Mouse (Mus musculus): ENCODE measurements around the gene Cdcp1. TPM values are rescaled to one million over a fixed set of nuclear protein-coding genes. Genes with fewer than 3 reads are reported as not detected.
A peak's percentile ranks its signal among the peaks of the same experiment; 100 is the strongest.

The Cdcp1 gene
- polyA plus RNA-seq (2015; fragmentation: Nextera tagmentation; extraction: Ambion mirVana), result 0.13 and 0.21 TPM in 2 replicates

- no peaks in the 10 kb centered on the region for H3K36me3 ChIP-seq
- H3K27me3 ChIP-seq, result peaks cover 23% of the 10 kb centered on the region
- H3K9me3 ChIP-seq (replicated peaks), result no peaks in the 10 kb centered on the region
- H3K27ac ChIP-seq, result no peak within 1 kb of the TSS
- DNase-seq (no peak), ATAC-seq (ENCODE audit: low read depth) (peak; percentile 34; the same call in 1 of the 2 replicates)
- H3K4me2 ChIP-seq, result peak within 1 kb of the TSS; percentile 56
- H3K4me3 ChIP-seq (replicated peaks), result peak within 1 kb of the TSS; percentile 36
- peaks cover 10% of the 10 kb centered on the region; the same call in 1 of the 2 replicates for H3K4me1 ChIP-seq (replicated peaks)
- 19% methylated on average over 45 of the region's 45 CpGs for WGBS (ENCODE audit: insufficient replicate concordance)
- H3K9ac ChIP-seq, result 0 out of 2 replicates have a peak within 1 kb of the TSS, but pooled peaks have one; percentile 12
Measured at GRCm38 (mm10) chr9:123215621-123216440, at the start of gene Cdcp1. TSS of gene Cdcp1 (minus strand) at chr9:123216038.

- H3K9ac ChIP-seq, result peak within 1 kb of the TSS; percentile 73
- H3K27ac ChIP-seq, result no peak within 1 kb of the TSS
- peaks cover 55% of the 10 kb centered on the region for H3K27me3 ChIP-seq
- no peaks in the 10 kb centered on the region for H3K9me3 ChIP-seq (replicated peaks)
- no peaks in the 10 kb centered on the region for H3K36me3 ChIP-seq
- peak; percentile 84 for DNase-seq
- WGBS (ENCODE audit: insufficient replicate concordance), result 0% methylated on average over 40 of the region's 40 CpGs
- peak within 1 kb of the TSS; percentile 70 for H3K4me3 ChIP-seq (replicated peaks)
- ATAC-seq (ENCODE audit: low read depth), result peak; percentile 93
- H3K4me2 ChIP-seq, result peak within 1 kb of the TSS; percentile 96
- peaks cover 18% of the 10 kb centered on the region for H3K4me1 ChIP-seq (replicated peaks)
Measured at GRCm38 (mm10) chr9:123260611-123261021, 44.8 kb upstream of the Cdcp1 start, which contains the start of gene Tmem158. TSS of gene Tmem158 (minus strand) at chr9:123260764.

- Histone ChIP-seq H3K27me3 (peaks cover 56% of the 10 kb centered on the region), H3K27ac (no peak overlapping the region), H3K4me3 (replicated peaks) (peak overlapping the region; percentile 70), H3K4me2 (peak overlapping the region; percentile 96), H3K9me3 (replicated peaks) (no peaks in the 10 kb centered on the region), H3K9ac (peak overlapping the region; percentile 73), H3K36me3 (no peaks in the 10 kb centered on the region), H3K4me1 (replicated peaks) (peaks cover 18% of the 10 kb centered on the region)
- DNase-seq, result peak; percentile 30
- WGBS (ENCODE audit: insufficient replicate concordance), result under 1% methylated on average over 92 of the region's 92 CpGs
- ATAC-seq (ENCODE audit: low read depth), result peak; percentile 66
Measured at GRCm38 (mm10) chr9:123259896-123260610, 44.2 kb upstream of the Cdcp1 start.

- ATAC-seq (ENCODE audit: low read depth) (no peak), DNase-seq (peak; percentile 39)
- no peaks in the 10 kb centered on the region for H3K9me3 ChIP-seq (replicated peaks)
- H3K36me3 ChIP-seq, result no peaks in the 10 kb centered on the region
- peaks cover 61% of the 10 kb centered on the region for H3K27me3 ChIP-seq
- H3K9ac ChIP-seq, result peak overlapping the region; percentile 73
- peak overlapping the region; percentile 70 for H3K4me3 ChIP-seq (replicated peaks)
- H3K4me1 ChIP-seq (replicated peaks), result peaks cover 18% of the 10 kb centered on the region
- H3K27ac ChIP-seq, result no peak overlapping the region
- H3K4me2 ChIP-seq, result peak overlapping the region; percentile 96
- 1% methylated on average over 45 of the region's 45 CpGs for WGBS (ENCODE audit: insufficient replicate concordance)
Measured at GRCm38 (mm10) chr9:123259461-123259895, 43.6 kb upstream of the Cdcp1 start.

GRCm38 (mm10) chr9:123258796-123259195, 43.0 kb upstream of the Cdcp1 start:
- Histone ChIP-seq H3K9me3 (replicated peaks) (no peaks in the 10 kb centered on the region), H3K36me3 (no peaks in the 10 kb centered on the region), H3K27ac (no peak overlapping the region), H3K4me2 (peak overlapping the region; percentile 13; the same call in 1 of the 2 replicates), H3K9ac (no peak overlapping the region), H3K4me1 (replicated peaks) (peaks cover 18% of the 10 kb centered on the region), H3K4me3 (replicated peaks) (no peak overlapping the region), H3K27me3 (peaks cover 65% of the 10 kb centered on the region)
- ATAC-seq (ENCODE audit: low read depth) (no peak), DNase-seq (no peak)
- 48% methylated on average over 10 of the region's 10 CpGs for WGBS (ENCODE audit: insufficient replicate concordance)

GRCm38 (mm10) chr9:123255736-123256135, 39.9 kb upstream of the Cdcp1 start:
- Histone ChIP-seq H3K27me3 (peaks cover 54% of the 10 kb centered on the region), H3K4me3 (replicated peaks) (no peak overlapping the region), H3K36me3 (no peaks in the 10 kb centered on the region), H3K9ac (no peak overlapping the region), H3K4me2 (no peak overlapping the region), H3K9me3 (replicated peaks) (no peaks in the 10 kb centered on the region), H3K27ac (no peak overlapping the region), H3K4me1 (replicated peaks) (peaks cover 15% of the 10 kb centered on the region)
- WGBS (ENCODE audit: insufficient replicate concordance), result 60% methylated on average over 3 of the region's 3 CpGs
- no peak for ATAC-seq (ENCODE audit: low read depth)
- DNase-seq, result no peak

GRCm38 (mm10) chr9:123247992-123248391, 32.2 kb upstream of the Cdcp1 start:
- WGBS (ENCODE audit: insufficient replicate concordance), result 20% methylated on average over 1 of the region's 1 CpGs
- Histone ChIP-seq H3K27me3 (no peaks in the 10 kb centered on the region), H3K9ac (no peak overlapping the region), H3K36me3 (no peaks in the 10 kb centered on the region), H3K27ac (no peak overlapping the region), H3K9me3 (replicated peaks) (no peaks in the 10 kb centered on the region), H3K4me2 (no peak overlapping the region), H3K4me3 (replicated peaks) (no peak overlapping the region), H3K4me1 (replicated peaks) (no peaks in the 10 kb centered on the region)
- ATAC-seq (ENCODE audit: low read depth) (peak; percentile 65), DNase-seq (no peak)

GRCm38 (mm10) chr9:123245146-123245545, 29.3 kb upstream of the Cdcp1 start:
- no peak overlapping the region for H3K4me3 ChIP-seq (replicated peaks)
- no peaks in the 10 kb centered on the region for H3K27me3 ChIP-seq
- H3K27ac ChIP-seq, result no peak overlapping the region
- no peak overlapping the region for H3K4me2 ChIP-seq
- no peaks in the 10 kb centered on the region for H3K4me1 ChIP-seq (replicated peaks)
- H3K9ac ChIP-seq, result no peak overlapping the region
- WGBS (ENCODE audit: insufficient replicate concordance), result 63% methylated on average over 4 of the region's 4 CpGs
- no peaks in the 10 kb centered on the region for H3K9me3 ChIP-seq (replicated peaks)
- H3K36me3 ChIP-seq, result no peaks in the 10 kb centered on the region
- DNase-seq, result no peak
- no peak for ATAC-seq (ENCODE audit: low read depth)

- no peak overlapping the region for H3K9ac ChIP-seq
- H3K36me3 ChIP-seq, result no peaks in the 10 kb centered on the region
- H3K27ac ChIP-seq, result no peak overlapping the region
- H3K4me1 ChIP-seq (replicated peaks), result 0 out of 2 replicates have a peak, but pooled peaks cover 4% of the 10 kb centered on the region
- H3K9me3 ChIP-seq (replicated peaks), result no peaks in the 10 kb centered on the region
- 53% methylated on average over 10 of the region's 10 CpGs for WGBS (ENCODE audit: insufficient replicate concordance)
- no peaks in the 10 kb centered on the region for H3K27me3 ChIP-seq
- no peak overlapping the region for H3K4me2 ChIP-seq
- no peak for ATAC-seq (ENCODE audit: low read depth)
- H3K4me3 ChIP-seq (replicated peaks), result no peak overlapping the region
- no peak for DNase-seq
Measured at GRCm38 (mm10) chr9:123243988-123244387, 28.1 kb upstream of the Cdcp1 start.

- ATAC-seq (ENCODE audit: low read depth) (no peak), DNase-seq (no peak)
- Histone ChIP-seq H3K4me1 (replicated peaks) (peaks cover 11% of the 10 kb centered on the region; the same call in 1 of the 2 replicates), H3K9me3 (replicated peaks) (no peaks in the 10 kb centered on the region), H3K4me2 (no peak overlapping the region), H3K27me3 (no peaks in the 10 kb centered on the region), H3K4me3 (replicated peaks) (no peak overlapping the region), H3K9ac (no peak overlapping the region), H3K27ac (no peak overlapping the region), H3K36me3 (no peaks in the 10 kb centered on the region)
- 86% methylated on average over 5 of the region's 5 CpGs for WGBS (ENCODE audit: insufficient replicate concordance)
Measured at GRCm38 (mm10) chr9:123241191-123241590, 25.4 kb upstream of the Cdcp1 start.

- no peaks in the 10 kb centered on the region for H3K27me3 ChIP-seq
- no peak overlapping the region for H3K27ac ChIP-seq
- H3K4me2 ChIP-seq, result no peak overlapping the region
- WGBS (ENCODE audit: insufficient replicate concordance), result 76% methylated on average over 2 of the region's 2 CpGs
- H3K4me3 ChIP-seq (replicated peaks), result no peak overlapping the region
- H3K9me3 ChIP-seq (replicated peaks), result no peaks in the 10 kb centered on the region
- DNase-seq (no peak), ATAC-seq (ENCODE audit: low read depth) (no peak)
- no peak overlapping the region for H3K9ac ChIP-seq
- H3K36me3 ChIP-seq, result no peaks in the 10 kb centered on the region
- peaks cover 11% of the 10 kb centered on the region; the same call in 1 of the 2 replicates for H3K4me1 ChIP-seq (replicated peaks)
Measured at GRCm38 (mm10) chr9:123240751-123241150, 24.9 kb upstream of the Cdcp1 start.

All from liver, embryonic 13.5 days (tissue).